Mouse (Mus musculus) neural tube, embryonic 11.5 days (tissue): ENCODE measurements around the gene Iqgap2. TPM values are rescaled to one million over a fixed set of nuclear protein-coding genes. Genes with fewer than 3 reads are reported as not detected.

Experiments used
- ATAC-seq: fragments of 200-750 bp; cut with Nextera tagmentation; 2 replicates; pipeline ENCODE4 v1.8.0; 2017; ENCODE audit warnings: moderate number of reproducible peaks, mild to moderate bottlenecking, moderate TSS enrichment, moderate library complexity; ENCODE audit not compliant: insufficient read depth, low FRiP score, low TSS enrichment
- DNase-seq: peaks from one replicate; pipeline ENCODE4 v3.0.0-alpha.2; 2015; ENCODE audit warnings: low spot score
- H3K27ac ChIP-seq: fragments of 300-500 bp; sonication (generic); 2 replicates; pipeline ENCODE4 v1.5.1; 2014; ENCODE audit warnings: low read depth, mild to moderate bottlenecking, low read length
- H3K27me3 ChIP-seq: fragments of 300-500 bp; sonication (generic); 2 replicates; pipeline ENCODE4 v1.6.1; 2014; ENCODE audit warnings: mild to moderate bottlenecking, low read length, mixed read lengths; ENCODE audit not compliant: control insufficient read depth, insufficient read depth
- H3K36me3 ChIP-seq: fragments of 300-500 bp; sonication (generic); 2 replicates; pipeline ENCODE4 v1.6.1; 2014; ENCODE audit warnings: mild to moderate bottlenecking, low read length, moderate library complexity, mixed read lengths; ENCODE audit not compliant: control insufficient read depth, insufficient read depth
- H3K4me1 ChIP-seq: fragments of 300-500 bp; sonication (generic); 2 replicates; pipeline ENCODE4 v1.6.1; 2014; ENCODE audit warnings: low read length, mixed read lengths; ENCODE audit not compliant: control insufficient read depth, insufficient read depth
- H3K4me2 ChIP-seq: fragments of 300-500 bp; sonication (generic); 2 replicates; pipeline ENCODE4 v1.6.1; 2014; ENCODE audit warnings: low read depth, mild to moderate bottlenecking, moderate library complexity
- H3K4me3 ChIP-seq: fragments of 300-500 bp; sonication (generic); 2 replicates; pipeline ENCODE4 v1.5.1; 2014; ENCODE audit warnings: low read depth, low read length
- H3K9ac ChIP-seq: fragments of 300-500 bp; sonication (generic); 2 replicates; pipeline ENCODE4 v1.6.1; 2014; ENCODE audit warnings: mild to moderate bottlenecking, low read length
- H3K9me3 ChIP-seq: fragments of 300-500 bp; sonication (generic); 2 replicates; pipeline ENCODE4 v1.6.1; 2016; ENCODE audit warnings: low read length; ENCODE audit not compliant: control insufficient read depth
- WGBS: fragments of 180-500 bp; shearing (Covaris S2); extraction: QIAGEN DNeasy Blood & Tissue Kit; methylation state at CpG from one replicate; pipeline ENCODE4 v1.1.7; 2014; 5-methylcytosine and 5-hydroxymethylcytosine counted together
- polyA plus RNA-seq: library from polyadenylated mRNA; unstranded; fragments of >200 nt; fragmentation: Nextera tagmentation; extraction: Ambion mirVana; gene quantifications from 2 replicates; pipeline ENCODE4 v1.2.1, GENCODE M21; 2014

Gene Iqgap2
- polyA plus RNA-seq, 1 experiment from 2014 or later: 15.3 TPM

GRCm38 (mm10) chr13:95788631-95789376 is 102.9 kb downstream of the Iqgap2 start:
- Histone ChIP-seq H3K27ac (no peak overlapping the region), H3K27me3 (no peaks in the 10 kb centered on the region), H3K4me1 (no peaks in the 10 kb centered on the region), H3K4me3 (no peak overlapping the region), H3K36me3 (no peaks in the 10 kb centered on the region), H3K9ac (no peak overlapping the region), H3K4me2 (no peak overlapping the region), H3K9me3 (no peaks in the 10 kb centered on the region)
- 79% methylated on average over 10 of the region's 10 CpGs for WGBS
- no peak for DNase-seq
- ATAC-seq: no peak

- Histone ChIP-seq H3K4me1 (peaks cover 10% of the 10 kb centered on the region; the same call in 1 of the 2 replicates), H3K36me3 (no peaks in the 10 kb centered on the region), H3K4me3 (no peak overlapping the region), H3K9ac (no peak overlapping the region), H3K4me2 (no peak overlapping the region), H3K9me3 (no peaks in the 10 kb centered on the region), H3K27ac (no peak overlapping the region), H3K27me3 (no peaks in the 10 kb centered on the region)
- no peak for DNase-seq
- no peak for ATAC-seq
- 73% methylated on average over 2 of the region's 2 CpGs for WGBS
These were observed 108.8 kb downstream of the Iqgap2 start for GRCm38 (mm10) chr13:95782969-95783332.

GRCm38 (mm10) chr13:95782311-95782968 is 109.3 kb downstream of the Iqgap2 start:
- WGBS: 70% methylated on average over 15 of the region's 15 CpGs
- DNase-seq: no peak

GRCm38 (mm10) chr13:95780038-95780437 is 111.7 kb downstream of the Iqgap2 start:
- Histone ChIP-seq H3K4me2 (no peak overlapping the region), H3K4me3 (no peak overlapping the region), H3K9ac (no peak overlapping the region), H3K36me3 (no peaks in the 10 kb centered on the region), H3K9me3 (no peaks in the 10 kb centered on the region), H3K27me3 (no peaks in the 10 kb centered on the region), H3K4me1 (peaks cover 14% of the 10 kb centered on the region; the same call in 1 of the 2 replicates), H3K27ac (no peak overlapping the region)
- DNase-seq (no peak), ATAC-seq (no peak)
- WGBS: 84% methylated on average over 7 of the region's 7 CpGs

More at GRCm38 (mm10) chr13:95782311-95782968, 109.3 kb downstream of the Iqgap2 start:
- Histone ChIP-seq H3K9me3 (no peaks in the 10 kb centered on the region), H3K27me3 (no peaks in the 10 kb centered on the region), H3K9ac (no peak overlapping the region), H3K36me3 (no peaks in the 10 kb centered on the region), H3K27ac (no peak overlapping the region), H3K4me3 (no peak overlapping the region), H3K4me1 (peaks cover 10% of the 10 kb centered on the region; the same call in 1 of the 2 replicates), H3K4me2 (no peak overlapping the region)
- ATAC-seq: no peak

- Histone ChIP-seq H3K4me2 (no peak overlapping the region), H3K4me3 (no peak overlapping the region), H3K9me3 (no peaks in the 10 kb centered on the region), H3K36me3 (no peaks in the 10 kb centered on the region), H3K27me3 (no peaks in the 10 kb centered on the region), H3K27ac (no peak overlapping the region), H3K4me1 (peaks cover 19% of the 10 kb centered on the region; the same call in 1 of the 2 replicates), H3K9ac (no peak overlapping the region)
- DNase-seq (no peak), ATAC-seq (no peak)
- 75% methylated on average over 8 of the region's 8 CpGs for WGBS
These were observed 112.5 kb downstream of the Iqgap2 start for GRCm38 (mm10) chr13:95779261-95779660.

- H3K4me3 ChIP-seq: no peak overlapping the region
- H3K36me3 ChIP-seq: no peaks in the 10 kb centered on the region
- no peaks in the 10 kb centered on the region for H3K9me3 ChIP-seq
- H3K27me3 ChIP-seq: no peaks in the 10 kb centered on the region
- H3K27ac ChIP-seq: no peak overlapping the region
- H3K4me2 ChIP-seq: no peak overlapping the region
- 59% methylated on average over 9 of the region's 9 CpGs for WGBS
- peak; percentile 41 for DNase-seq
- H3K9ac ChIP-seq: no peak overlapping the region
- no peak for ATAC-seq
- H3K4me1 ChIP-seq: peaks cover 19% of the 10 kb centered on the region; the same call in 1 of the 2 replicates
These were observed 113.0 kb downstream of the Iqgap2 start for GRCm38 (mm10) chr13:95778761-95779161.

GRCm38 (mm10) chr13:95777651-95778391 is 113.9 kb downstream of the Iqgap2 start:
- ATAC-seq: no peak

GRCm38 (mm10) chr13:95777237-95777636 is 114.5 kb downstream of the Iqgap2 start:
- Histone ChIP-seq H3K4me1 (peaks cover 13% of the 10 kb centered on the region; the same call in 1 of the 2 replicates), H3K9ac (no peak overlapping the region), H3K4me3 (no peak overlapping the region), H3K27me3 (no peaks in the 10 kb centered on the region), H3K4me2 (no peak overlapping the region), H3K36me3 (no peaks in the 10 kb centered on the region), H3K9me3 (no peaks in the 10 kb centered on the region), H3K27ac (no peak overlapping the region)
- ATAC-seq (no peak), DNase-seq (peak; percentile 69)
- 53% methylated on average over 2 of the region's 2 CpGs for WGBS

More at GRCm38 (mm10) chr13:95777651-95778391, 113.9 kb downstream of the Iqgap2 start:
- Histone ChIP-seq H3K4me3 (no peak overlapping the region), H3K4me2 (no peak overlapping the region), H3K36me3 (no peaks in the 10 kb centered on the region), H3K9me3 (no peaks in the 10 kb centered on the region), H3K27ac (no peak overlapping the region), H3K4me1 (peaks cover 15% of the 10 kb centered on the region; the same call in 1 of the 2 replicates), H3K27me3 (no peaks in the 10 kb centered on the region), H3K9ac (no peak overlapping the region)
- WGBS: 91% methylated on average over 5 of the region's 5 CpGs
- no peak for DNase-seq
